Mouse (Mus musculus) ES-Bruce4 (cell line): ENCODE measurements around the gene Napepld. TPM values are rescaled to one million over a fixed set of nuclear protein-coding genes. Genes with fewer than 3 reads are reported as not detected.

ENCODE experiments used
- H3K27ac ChIP-seq: 2 replicates; pipeline ENCODE4 v1.5.1; 2012; ENCODE audit warnings: low read length, inconsistent platforms; ENCODE audit not compliant: insufficient read depth
- H3K27me3 ChIP-seq: 2 replicates; pipeline ENCODE4 v1.6.1; 2012; ENCODE audit warnings: mild to moderate bottlenecking, low read length, inconsistent platforms; ENCODE audit not compliant: control insufficient read depth, poor library complexity, insufficient read depth, severe bottlenecking
- H3K36me3 ChIP-seq: 2 replicates; pipeline ENCODE4 v1.6.1; 2012; ENCODE audit warnings: inconsistent platforms, mild to moderate bottlenecking, low read length, moderate library complexity; ENCODE audit not compliant: control insufficient read depth, poor library complexity, insufficient read depth, severe bottlenecking
- H3K4me1 ChIP-seq: one replicate; pipeline ENCODE4 v1.8.1; 2011; ENCODE audit warnings: low read length; ENCODE audit not compliant: control insufficient read depth, insufficient read depth
- H3K4me3 ChIP-seq: 2 replicates; pipeline ENCODE4 v1.5.1; 2011; ENCODE audit warnings: low read depth, mild to moderate bottlenecking, low read length
- H3K9ac ChIP-seq: 2 replicates; pipeline ENCODE4 v1.6.1; 2012; ENCODE audit warnings: low read depth, mild to moderate bottlenecking, inconsistent platforms; ENCODE audit not compliant: poor library complexity, severe bottlenecking
- H3K9me3 ChIP-seq: replicated peaks from 2 replicates; pipeline ENCODE4 v1.6.1; 2012; ENCODE audit warnings: mild to moderate bottlenecking, low read length, inconsistent platforms; ENCODE audit not compliant: control insufficient read depth, poor library complexity, insufficient read depth, severe bottlenecking
- CTCF ChIP-seq: IDR thresholded peaks from one replicate; pipeline ENCODE4 v1.8.1; 2011; ENCODE audit warnings: low read depth, low read length
- EP300 ChIP-seq: IDR thresholded peaks from 2 replicates; pipeline ENCODE4 v1.6.1; 2011; ENCODE audit warnings: low read depth, low read length; ENCODE audit not compliant: insufficient read depth
- POLR2A ChIP-seq: IDR thresholded peaks from one replicate; pipeline ENCODE4 v1.8.1; 2011; ENCODE audit warnings: low read length; ENCODE audit not compliant: insufficient read depth
- polyA plus RNA-seq: library from polyadenylated mRNA; stranded (reverse); fragments of >200 nt; gene quantifications from 2 replicates; pipeline ENCODE4 v1.2.4, GENCODE M21; 2011; ENCODE audit warnings: low read depth; ENCODE audit not compliant: missing spikeins, insufficient read depth, insufficient read length

Gene Napepld
- 6.4 and 7.0 TPM in 2 replicates for polyA plus RNA-seq

- TF ChIP-seq EP300 (no peak), CTCF (no peak), POLR2A (peak; percentile 98)
- peak within 1 kb of the TSS; percentile 76 for H3K9ac ChIP-seq
- H3K4me3 ChIP-seq: peak within 1 kb of the TSS; percentile 93
- H3K27me3 ChIP-seq: no peaks in the 10 kb centered on the region
- no peaks in the 10 kb centered on the region for H3K36me3 ChIP-seq
- peak within 1 kb of the TSS; percentile 52; the same call in 1 of the 2 replicates for H3K27ac ChIP-seq
- no peaks in the 10 kb centered on the region for H3K4me1 ChIP-seq
- peaks cover under 1% of the 10 kb centered on the region; the same call in 1 of the 2 replicates for H3K9me3 ChIP-seq
Observed at GRCm38 (mm10) chr5:21701351-21702008, at the start of gene Napepld. TSS of gene Napepld (minus strand) at chr5:21701396.

DNA sequence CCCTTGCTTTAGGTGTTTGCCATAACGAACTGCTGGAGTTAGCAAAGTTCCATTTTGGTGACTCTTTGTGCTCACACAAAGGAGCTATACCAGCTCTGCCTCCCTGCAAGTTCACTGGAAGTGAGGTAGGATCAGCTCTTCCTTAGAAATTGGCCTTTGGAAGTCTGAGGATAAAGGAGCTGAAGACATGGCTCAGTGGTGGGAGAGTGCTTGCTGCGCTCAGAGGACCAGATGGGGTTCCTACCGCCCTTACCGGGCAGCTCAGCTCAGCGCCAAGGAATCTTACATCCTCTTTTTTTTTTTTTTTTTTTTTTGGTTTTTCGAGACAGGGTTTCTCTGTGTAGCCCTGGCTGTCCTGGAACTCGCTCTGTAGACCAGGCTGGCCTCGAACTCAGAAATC lies 44.8 kb upstream of the Napepld start:
- TF ChIP-seq POLR2A (no peak), EP300 (no peak), CTCF (no peak)
- Histone ChIP-seq H3K4me3 (no peak overlapping the region), H3K4me1 (no peaks in the 10 kb centered on the region), H3K27me3 (no peaks in the 10 kb centered on the region), H3K27ac (no peak overlapping the region), H3K9me3 (no peaks in the 10 kb centered on the region), H3K9ac (no peak overlapping the region), H3K36me3 (peaks cover 51% of the 10 kb centered on the region)

- H3K9ac ChIP-seq: no peak overlapping the region
- H3K4me1 ChIP-seq: no peaks in the 10 kb centered on the region
- no peak overlapping the region for H3K27ac ChIP-seq
- H3K9me3 ChIP-seq: no peaks in the 10 kb centered on the region
- H3K27me3 ChIP-seq: no peaks in the 10 kb centered on the region
- peaks cover 55% of the 10 kb centered on the region for H3K36me3 ChIP-seq
- TF ChIP-seq POLR2A: no peak
- H3K4me3 ChIP-seq: no peak overlapping the region
Observed at GRCm38 (mm10) chr5:21744651-21745050, 43.5 kb upstream of the Napepld start.

- Histone ChIP-seq H3K9ac (no peak overlapping the region), H3K27ac (no peak overlapping the region), H3K36me3 (peaks cover 52% of the 10 kb centered on the region), H3K4me3 (no peak overlapping the region), H3K9me3 (no peaks in the 10 kb centered on the region), H3K27me3 (no peaks in the 10 kb centered on the region), H3K4me1 (no peaks in the 10 kb centered on the region)
- TF ChIP-seq POLR2A (no peak), EP300 (no peak), CTCF (no peak)
Observed at GRCm38 (mm10) chr5:21743606-21744005, 42.4 kb upstream of the Napepld start.

DNA sequence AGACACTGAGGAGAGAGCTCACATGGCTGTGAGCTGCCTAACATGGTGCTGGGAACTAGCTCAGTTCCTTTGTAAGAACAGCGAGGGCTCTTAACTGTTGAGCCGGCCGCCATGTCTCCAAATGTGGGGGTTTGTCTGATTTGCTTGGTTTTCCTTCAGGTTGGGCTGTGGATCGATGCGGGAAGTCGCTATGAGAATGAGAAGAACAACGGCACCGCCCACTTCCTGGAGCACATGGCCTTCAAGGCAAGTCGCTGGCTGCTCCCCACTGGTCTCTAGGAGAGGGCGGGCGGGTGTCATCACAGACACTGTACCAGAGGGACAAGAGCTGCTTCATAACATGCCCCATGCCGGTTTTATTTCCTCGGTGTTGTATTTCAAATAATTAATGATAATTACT lies 38.7 kb upstream of the Napepld start:
- H3K9me3 ChIP-seq: no peaks in the 10 kb centered on the region
- H3K27me3 ChIP-seq: no peaks in the 10 kb centered on the region
- H3K36me3 ChIP-seq: peaks cover 33% of the 10 kb centered on the region
- no peak overlapping the region for H3K9ac ChIP-seq
- no peak for TF ChIP-seq EP300
- no peak for TF ChIP-seq POLR2A
- TF ChIP-seq CTCF: no peak
- H3K27ac ChIP-seq: no peak overlapping the region
- H3K4me3 ChIP-seq: no peak overlapping the region; the same call in 1 of the 2 replicates
- H3K4me1 ChIP-seq: no peaks in the 10 kb centered on the region

- Histone ChIP-seq H3K9ac (no peak overlapping the region), H3K27ac (no peak overlapping the region), H3K4me1 (no peaks in the 10 kb centered on the region), H3K27me3 (no peaks in the 10 kb centered on the region), H3K9me3 (no peaks in the 10 kb centered on the region), H3K36me3 (peaks cover 26% of the 10 kb centered on the region), H3K4me3 (no peak overlapping the region)
- no peak for TF ChIP-seq POLR2A
- TF ChIP-seq CTCF: no peak
- TF ChIP-seq EP300: no peak
Observed at GRCm38 (mm10) chr5:21739120-21739519, 37.9 kb upstream of the Napepld start.
